Mouse (Mus musculus): ENCODE measurements around the gene Arl4a.

- TF ChIP-seq GATA1 (IDR thresholded peaks at IDR 0.05; ENCODE audit: borderline replicate concordance, low read length) (no peak), FLI1 (IDR thresholded peaks at IDR 0.05; ENCODE audit: low read length) (no peak)
Observed at GRCm38 (mm10) chr12:40040067-40040466, 2.2 kb upstream of the Arl4a start.

All from megakaryocyte, embryonic 14.5 days (primary cell).